Mouse (Mus musculus) CH12.LX (cell line): ENCODE measurements around the gene Zfp386. TPM values are rescaled to one million over a fixed set of nuclear protein-coding genes. Genes with fewer than 3 reads are reported as not detected.

Source experiments
- DNase-seq: peaks from one replicate; pipeline ENCODE4 v3.0.0-alpha.2; 2013; ENCODE audit errors: extremely low read depth
- H3K27ac ChIP-seq: 2 replicates; pipeline ENCODE4 v1.5.1; 2012; ENCODE audit warnings: low read depth, mild to moderate bottlenecking, control low read depth, moderate library complexity; ENCODE audit not compliant: insufficient read depth
- H3K27me3 ChIP-seq: replicated peaks from 2 replicates; pipeline ENCODE3; 2012; ENCODE audit warnings: inconsistent platforms
- H3K36me3 ChIP-seq, 2 experiments: replicated peaks in 1 of 2; 2 replicates each; pipeline versions ENCODE3 to v1.6.1; 2012; ENCODE audit warnings: inconsistent platforms in 1 of 2, low read length in 1 of 2, mild to moderate bottlenecking in 1 of 2, mixed read lengths in 1 of 2, moderate library complexity in 1 of 2; ENCODE audit not compliant: control insufficient read depth in 1 of 2, insufficient read depth in 1 of 2
- H3K4me1 ChIP-seq, 2 experiments: 2 replicates each; pipeline ENCODE4 v1.6.1; 2012; ENCODE audit warnings: inconsistent platforms in 1 of 2, moderate library complexity in 1 of 2; ENCODE audit not compliant: insufficient read depth in 2 of 2, control insufficient read depth in 1 of 2
- H3K4me2 ChIP-seq: 2 replicates; pipeline ENCODE4 v1.6.1; 2012; ENCODE audit warnings: low read depth, mild to moderate bottlenecking, control low read depth; ENCODE audit not compliant: poor library complexity, insufficient read depth, severe bottlenecking
- H3K4me3 ChIP-seq, 3 experiments: fragments of 150-350 bp in 1 of 3; sonication (generic) in 1 of 3; replicated peaks in 1 of 3; 2 replicates each; pipeline versions ENCODE3 to v1.5.1; 2011 to 2012; ENCODE audit warnings: low read depth in 2 of 3, low read length in 2 of 3, mild to moderate bottlenecking in 2 of 3, moderate library complexity in 2 of 3, control low read depth in 1 of 3, improper control_type of control experiment in 1 of 3, inconsistent platforms in 1 of 3, mixed read lengths in 1 of 3; ENCODE audit not compliant: poor library complexity in 1 of 3
- H3K79me2 ChIP-seq: replicated peaks from 2 replicates; pipeline ENCODE4 v1.6.1; 2012; ENCODE audit warnings: mild to moderate bottlenecking, moderate library complexity; ENCODE audit not compliant: control insufficient read depth, poor library complexity, insufficient read depth, severe bottlenecking; ENCODE audit errors: extremely low read depth
- H3K9ac ChIP-seq: 2 replicates; pipeline ENCODE4 v1.6.1; 2012; ENCODE audit warnings: low read depth, mild to moderate bottlenecking, control low read depth, moderate library complexity; ENCODE audit not compliant: insufficient read depth
- H3K9me3 ChIP-seq: replicated peaks from 2 replicates; pipeline ENCODE3; 2012; ENCODE audit warnings: low read length, inconsistent platforms, mixed read lengths
- BHLHE40 ChIP-seq: IDR thresholded peaks from 2 replicates; pipeline ENCODE4 v1.6.1; 2011; ENCODE audit warnings: mild to moderate bottlenecking, low read depth, low read length, improper control_type of control experiment
- CHD1 ChIP-seq: IDR thresholded peaks from 2 replicates; pipeline ENCODE4 v1.6.1; 2012; ENCODE audit warnings: low read depth, low read length, improper control_type of control experiment, inconsistent platforms
- CHD2 ChIP-seq: IDR thresholded peaks from 2 replicates; pipeline ENCODE4 v1.6.1; 2011; ENCODE audit warnings: low read length, improper control_type of control experiment
- CTCF ChIP-seq, 2 experiments: IDR thresholded peaks in 1 of 2; conservative IDR thresholded peaks in 1 of 2; 2 replicates each; pipeline ENCODE4 v1.5.1; 2011 to 2012; ENCODE audit warnings: low read depth in 2 of 2, low read length in 2 of 2, improper control_type of control experiment in 1 of 2, inconsistent platforms in 1 of 2, mild to moderate bottlenecking in 1 of 2, moderate library complexity in 1 of 2
- E2F4 ChIP-seq: IDR thresholded peaks from 2 replicates; pipeline ENCODE4 v1.6.1; 2011; ENCODE audit warnings: low read depth, low read length, improper control_type of control experiment; ENCODE audit not compliant: insufficient replicate concordance
- ELF1 ChIP-seq: IDR thresholded peaks from 2 replicates; pipeline ENCODE4 v1.6.1; 2014; ENCODE audit warnings: low read depth, mild to moderate bottlenecking, inconsistent platforms, low read length, improper control_type of control experiment
- EP300 ChIP-seq: IDR thresholded peaks from 2 replicates; pipeline ENCODE4 v1.6.1; 2011; ENCODE audit warnings: low read length, improper control_type of control experiment
- ETS1 ChIP-seq: conservative IDR thresholded peaks from 2 replicates; pipeline ENCODE4 v1.6.1; 2012; ENCODE audit warnings: low read depth, mild to moderate bottlenecking, inconsistent platforms, low read length, improper control_type of control experiment, moderate library complexity
- IRF4 ChIP-seq: IDR thresholded peaks from 2 replicates; pipeline ENCODE4 v1.6.1; 2014; ENCODE audit warnings: low read depth, mild to moderate bottlenecking, inconsistent platforms, low read length, improper control_type of control experiment
- JUN ChIP-seq: IDR thresholded peaks from 2 replicates; pipeline ENCODE4 v1.6.1; 2011; ENCODE audit warnings: low read depth, mild to moderate bottlenecking, low read length, improper control_type of control experiment, moderate library complexity; ENCODE audit not compliant: insufficient read depth
- JUND ChIP-seq: conservative IDR thresholded peaks from 2 replicates; pipeline ENCODE4 v1.6.1; 2011; ENCODE audit warnings: low read depth, low read length, improper control_type of control experiment
- KAT2A ChIP-seq: IDR thresholded peaks from 2 replicates; pipeline ENCODE4 v1.6.1; 2012; ENCODE audit warnings: low read length, improper control_type of control experiment, inconsistent platforms; ENCODE audit not compliant: insufficient replicate concordance
- MEF2A ChIP-seq: IDR thresholded peaks from 2 replicates; pipeline ENCODE4 v1.6.1; 2014; ENCODE audit warnings: low read depth, mild to moderate bottlenecking, inconsistent platforms, low read length, improper control_type of control experiment, borderline replicate concordance
- MXI1 ChIP-seq: IDR thresholded peaks from 2 replicates; pipeline ENCODE4 v1.6.1; 2011; ENCODE audit warnings: mild to moderate bottlenecking, low read depth, low read length, improper control_type of control experiment
- MYC ChIP-seq: IDR thresholded peaks from 2 replicates; pipeline ENCODE4 v1.6.1; 2011; ENCODE audit warnings: low read depth, mild to moderate bottlenecking, improper control_type of control experiment, low read length
- NELFE ChIP-seq: IDR thresholded peaks from 2 replicates; pipeline ENCODE4 v1.6.1; 2011; ENCODE audit warnings: low read depth, low read length, improper control_type of control experiment
- NRF1 ChIP-seq: IDR thresholded peaks from 2 replicates; pipeline ENCODE4 v1.6.1; 2014; ENCODE audit warnings: low read depth, mild to moderate bottlenecking, inconsistent platforms, low read length, improper control_type of control experiment, moderate library complexity
- PAX5 ChIP-seq: IDR thresholded peaks from 2 replicates; pipeline ENCODE4 v1.6.1; 2012; ENCODE audit warnings: low read length, inconsistent platforms, mixed read lengths
- POLR2AphosphoS2 ChIP-seq: IDR thresholded peaks from 2 replicates; pipeline ENCODE4 v1.6.1; 2011; ENCODE audit warnings: low read depth, low read length, improper control_type of control experiment
- RAD21 ChIP-seq: IDR thresholded peaks from 2 replicates; pipeline ENCODE4 v1.6.1; 2011; ENCODE audit warnings: low read depth, mild to moderate bottlenecking, low read length, improper control_type of control experiment, moderate library complexity
- RCOR1 ChIP-seq: conservative IDR thresholded peaks from 2 replicates; pipeline ENCODE4 v1.6.1; 2012; ENCODE audit warnings: low read depth, mild to moderate bottlenecking, inconsistent platforms, low read length, improper control_type of control experiment
- SIN3A ChIP-seq: IDR thresholded peaks from 2 replicates; pipeline ENCODE4 v1.6.1; 2012; ENCODE audit warnings: low read length, improper control_type of control experiment, inconsistent platforms
- SMC3 ChIP-seq: IDR thresholded peaks from 2 replicates; pipeline ENCODE4 v1.6.1; 2011; ENCODE audit warnings: low read depth, low read length, improper control_type of control experiment
- TBP ChIP-seq: conservative IDR thresholded peaks from 2 replicates; pipeline ENCODE4 v1.6.1; 2011; ENCODE audit warnings: low read depth, low read length, improper control_type of control experiment
- TCF12 ChIP-seq: IDR thresholded peaks from 2 replicates; pipeline ENCODE4 v1.6.1; 2014; ENCODE audit warnings: low read depth, mild to moderate bottlenecking, inconsistent platforms, low read length, improper control_type of control experiment
- USF1 ChIP-seq: IDR thresholded peaks from 2 replicates; pipeline ENCODE4 v1.6.1; 2014; ENCODE audit warnings: low read depth, mild to moderate bottlenecking, inconsistent platforms, low read length, improper control_type of control experiment
- ZC3H11A ChIP-seq: IDR thresholded peaks from 2 replicates; pipeline ENCODE4 v1.6.1; 2012; ENCODE audit warnings: low read depth, mild to moderate bottlenecking, inconsistent platforms, low read length, improper control_type of control experiment
- ZKSCAN1 ChIP-seq: IDR thresholded peaks from 2 replicates; pipeline ENCODE4 v1.6.1; 2012; ENCODE audit warnings: low read depth, inconsistent platforms, low read length, improper control_type of control experiment, borderline replicate concordance
- dilution Hi-C: fragments of 300-500 bp; cut with MboI; formaldehyde crosslinking; loops from 2 replicates; pipeline ENCODE4 v1.14.3; 2020; ENCODE audit warnings: low sequenced_read_pairs; ENCODE audit not compliant: extremely low pct_unique_long_range_greater_than_20kb, extremely low pct_ligation_motif_present
- in situ Hi-C: fragments of 300-500 bp; cut with MboI; formaldehyde crosslinking; loops from 3 replicates; pipeline ENCODE4 v1.14.3; 2019; ENCODE audit warnings: low sequenced_read_pairs, low pct_ligation_motif_present, low pct_unique_long_range_greater_than_20kb, mixed read lengths
- polyA plus RNA-seq: library from polyadenylated mRNA; unstranded; fragments of >175 nt; gene quantifications from 2 replicates; pipeline ENCODE4 v1.2.1, GENCODE M21; 2012; ENCODE audit warnings: low read depth; ENCODE audit not compliant: insufficient read length
- total RNA-seq, 2 experiments: library from RNA; depleted of rRNA; stranded (reverse); fragments of 300-350 nt in 1 of 2; fragments of >200 nt in 1 of 2; gene quantifications; 2 replicates each; pipeline ENCODE4 v1.2.3; 2012 to 2014

The Zfp386 gene
- total and polyA plus RNA-seq, 3 experiments, result 13.9 to 41.7 (median 23.4) TPM

DNA sequence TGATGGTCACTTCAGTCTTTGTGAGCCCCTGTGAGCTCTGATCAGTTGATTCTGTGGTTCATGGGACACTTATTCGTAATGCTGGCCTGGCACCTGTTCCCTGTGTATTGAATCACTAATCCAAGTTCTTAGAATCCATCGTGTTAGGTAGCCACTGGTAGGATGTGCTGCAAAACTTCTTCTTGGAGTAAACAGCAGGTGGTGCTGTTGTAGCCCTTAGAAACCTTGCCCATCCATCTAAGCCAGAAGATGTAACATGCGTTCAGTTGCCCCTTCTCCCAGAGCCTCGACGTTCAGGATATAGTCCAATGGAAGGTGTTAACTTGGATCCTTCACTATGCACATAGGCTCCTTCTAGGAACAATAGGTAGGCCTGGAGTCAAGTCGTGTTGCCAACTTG is 2.2 kb downstream of the Zfp386 start:
- no peak overlapping the region for H3K9ac ChIP-seq
- H3K9me3 ChIP-seq, result no peaks in the 10 kb centered on the region
- in situ Hi-C loops (no loop called here), dilution Hi-C loops (no loop called here)
- TF ChIP-seq ZC3H11A (no peak), PAX5 (no peak), MYC (no peak), BHLHE40 (no peak), POLR2AphosphoS2 (no peak), JUND (no peak), RCOR1 (no peak), TCF12 (no peak), E2F4 (no peak), MXI1 (no peak), CHD1 (no peak), SMC3 (peak; percentile 65), CTCF (conservative IDR thresholded peaks at IDR 0.05 in 1 of 2, IDR thresholded peaks at IDR 0.05 in 1 of 2; ENCODE audit: low read depth in 2 of 2, low read length in 2 of 2) (peak; percentile 42 to 74; a peak in 3 of 4 replicates), ZKSCAN1 (no peak), NELFE (no peak), TBP (no peak), KAT2A (no peak), SIN3A (0 out of 2 replicates have a peak, but pooled peaks have one; percentile 1), EP300 (no peak), NRF1 (no peak), ETS1 (no peak), RAD21 (peak; percentile 61), MEF2A (no peak), CHD2 (no peak), USF1 (no peak), IRF4 (no peak), ELF1 (no peak), JUN (no peak)
- peaks cover 18% of the 10 kb centered on the region for H3K79me2 ChIP-seq
- peaks cover 8 to 26% of the 10 kb centered on the region in 2 experiments for H3K36me3 ChIP-seq
- H3K27me3 ChIP-seq, result peaks cover 4% of the 10 kb centered on the region
- peak overlapping the region; percentile 24 for H3K4me2 ChIP-seq
- H3K4me1 ChIP-seq, result peaks cover 3 to 43% of the 10 kb centered on the region in 2 experiments; a peak in 3 of 4 replicates
- peak; percentile 67 for DNase-seq
- H3K27ac ChIP-seq, result no peak overlapping the region
- no peak overlapping the region for H3K4me3 ChIP-seq
